Mouse (Mus musculus) lung, adult 2 months (tissue): ENCODE measurements around the gene Adcy5. TPM values are rescaled to one million over a fixed set of nuclear protein-coding genes. Genes with fewer than 3 reads are reported as not detected.

Experiments used
- DNase-seq: peaks from one replicate; pipeline ENCODE4 v3.0.0; 2022
- H3K4me1 ChIP-seq: fragments of 200-500 bp; 2 replicates; pipeline ENCODE4 v1.6.1; 2011; ENCODE audit warnings: low read length; ENCODE audit not compliant: control insufficient read depth, insufficient read depth
- H3K4me3 ChIP-seq: fragments of 200-500 bp; replicated peaks from 2 replicates; pipeline ENCODE3; 2011; ENCODE audit warnings: low read depth, mild to moderate bottlenecking, control low read depth, low read length; ENCODE audit errors: extremely low read depth
- CTCF ChIP-seq: fragments of 200-500 bp; IDR thresholded peaks from 2 replicates; pipeline ENCODE4 v1.5.1; 2011; ENCODE audit warnings: mild to moderate bottlenecking, low read length, control low read depth; ENCODE audit not compliant: insufficient read depth
- POLR2A ChIP-seq: fragments of 200-500 bp; IDR thresholded peaks from 2 replicates; pipeline ENCODE4 v1.6.1; 2011; ENCODE audit warnings: low read depth, mild to moderate bottlenecking, control low read depth, low read length, borderline replicate concordance; ENCODE audit errors: extremely low read depth
- whole genome bisulfite sequencing: fragments of 180-500 bp; shearing (Covaris S2); methylation state at CpG from one replicate; pipeline ENCODE4 v1.1.7; 2018; 5-methylcytosine and 5-hydroxymethylcytosine counted together
- polyA plus RNA-seq: library from polyadenylated mRNA; depleted of rRNA; stranded (reverse); fragments of >200 nt; gene quantifications from 2 replicates; pipeline ENCODE4 v1.2.3, GENCODE M21; 2012

Gene Adcy5
- polyA plus RNA-seq, 1 experiment = 18.3 TPM

DNA sequence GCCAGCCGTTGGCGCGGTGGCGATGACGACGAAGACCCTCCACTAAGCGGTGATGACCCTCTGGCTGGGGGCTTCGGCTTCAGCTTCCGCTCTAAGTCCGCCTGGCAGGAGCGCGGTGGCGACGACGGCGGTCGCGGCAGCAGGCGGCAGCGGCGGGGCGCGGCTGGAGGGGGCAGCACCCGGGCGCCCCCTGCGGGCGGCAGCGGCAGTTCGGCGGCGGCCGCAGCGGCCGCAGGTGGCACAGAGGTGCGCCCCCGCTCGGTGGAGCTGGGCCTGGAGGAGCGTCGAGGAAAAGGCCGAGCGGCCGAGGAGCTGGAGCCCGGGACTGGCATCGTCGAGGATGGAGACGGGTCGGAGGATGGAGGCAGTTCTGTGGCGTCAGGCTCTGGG is 1.6 kb downstream of the Adcy5 start:
- TF ChIP-seq CTCF (no peak), POLR2A (no peak)
- 3% methylated on average over 47 of the region's 48 CpGs for WGBS
- 0 out of 2 replicates have a peak, but pooled peaks cover 4% of the 10 kb centered on the region for H3K4me1 ChIP-seq
- peak; percentile 54 for DNase-seq
- H3K4me3 ChIP-seq = no peak overlapping the region

DNA sequence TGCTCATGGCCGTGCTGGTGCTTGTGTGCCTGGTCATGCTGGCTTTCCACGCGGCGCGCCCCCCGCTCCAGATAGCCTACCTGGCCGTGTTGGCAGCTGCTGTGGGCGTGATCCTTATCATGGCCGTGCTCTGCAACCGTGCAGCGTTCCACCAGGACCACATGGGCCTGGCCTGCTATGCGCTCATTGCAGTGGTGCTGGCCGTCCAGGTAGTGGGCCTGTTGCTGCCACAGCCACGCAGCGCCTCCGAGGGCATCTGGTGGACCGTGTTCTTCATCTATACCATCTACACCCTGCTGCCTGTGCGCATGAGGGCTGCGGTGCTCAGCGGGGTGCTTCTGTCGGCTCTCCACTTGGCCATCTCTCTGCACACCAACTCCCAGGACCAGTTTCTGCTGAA is 2.2 kb downstream of the Adcy5 start:
- 80% methylated on average over 21 of the region's 21 CpGs for WGBS
- Histone ChIP-seq H3K4me1 (0 out of 2 replicates have a peak, but pooled peaks cover 4% of the 10 kb centered on the region), H3K4me3 (no peak overlapping the region)
- TF ChIP-seq POLR2A = no peak
- TF ChIP-seq CTCF = no peak
- DNase-seq = no peak

DNA sequence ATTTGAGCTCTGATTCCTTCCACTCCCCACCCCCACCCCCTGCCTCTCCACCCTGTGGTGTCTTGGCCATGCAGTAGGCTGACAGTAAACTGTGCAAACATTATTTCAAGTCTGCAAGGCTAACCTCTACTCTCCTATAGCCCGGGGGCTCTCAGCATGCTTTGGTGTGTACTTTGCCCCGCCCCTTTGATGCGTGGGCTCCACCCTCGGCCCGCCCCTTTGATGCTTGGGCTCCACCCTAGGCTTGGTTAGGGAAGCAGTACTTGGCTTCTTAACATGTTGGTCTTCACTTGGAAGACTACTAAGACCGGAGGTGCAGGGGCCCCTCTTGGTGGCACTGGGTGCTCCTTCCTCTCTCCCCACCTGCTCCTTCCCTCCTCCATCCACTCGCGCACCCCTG is 4.9 kb downstream of the Adcy5 start:
- Histone ChIP-seq H3K4me3 (no peak overlapping the region), H3K4me1 (0 out of 2 replicates have a peak, but pooled peaks cover 4% of the 10 kb centered on the region)
- WGBS = 59% methylated on average over 8 of the region's 8 CpGs
- no peak for DNase-seq
- TF ChIP-seq POLR2A = no peak
- TF ChIP-seq CTCF = no peak

DNA sequence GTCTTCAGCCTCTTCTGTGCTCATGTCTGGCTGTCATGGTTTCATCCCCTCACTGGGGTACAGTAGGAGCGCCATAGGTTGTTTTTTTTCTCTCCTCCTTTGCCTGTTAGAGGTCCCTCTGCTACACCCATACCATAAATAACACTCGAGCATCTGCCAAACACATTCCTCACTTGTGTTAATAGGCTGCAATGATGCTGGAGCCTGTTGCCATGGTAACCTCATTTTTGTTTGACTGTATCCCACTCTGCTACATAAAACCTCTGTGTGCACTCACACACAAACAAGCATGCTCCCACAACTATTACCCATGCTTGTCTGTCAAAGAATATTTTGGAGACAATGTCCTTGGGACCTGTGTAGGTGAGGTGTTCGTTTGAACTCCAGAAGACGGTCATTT is 5.3 kb downstream of the Adcy5 start:
- H3K4me3 ChIP-seq = no peak overlapping the region
- no peak for DNase-seq
- WGBS = 69% methylated on average over 4 of the region's 4 CpGs
- 0 out of 2 replicates have a peak, but pooled peaks cover 4% of the 10 kb centered on the region for H3K4me1 ChIP-seq
- TF ChIP-seq POLR2A = no peak
- TF ChIP-seq CTCF = no peak

DNA sequence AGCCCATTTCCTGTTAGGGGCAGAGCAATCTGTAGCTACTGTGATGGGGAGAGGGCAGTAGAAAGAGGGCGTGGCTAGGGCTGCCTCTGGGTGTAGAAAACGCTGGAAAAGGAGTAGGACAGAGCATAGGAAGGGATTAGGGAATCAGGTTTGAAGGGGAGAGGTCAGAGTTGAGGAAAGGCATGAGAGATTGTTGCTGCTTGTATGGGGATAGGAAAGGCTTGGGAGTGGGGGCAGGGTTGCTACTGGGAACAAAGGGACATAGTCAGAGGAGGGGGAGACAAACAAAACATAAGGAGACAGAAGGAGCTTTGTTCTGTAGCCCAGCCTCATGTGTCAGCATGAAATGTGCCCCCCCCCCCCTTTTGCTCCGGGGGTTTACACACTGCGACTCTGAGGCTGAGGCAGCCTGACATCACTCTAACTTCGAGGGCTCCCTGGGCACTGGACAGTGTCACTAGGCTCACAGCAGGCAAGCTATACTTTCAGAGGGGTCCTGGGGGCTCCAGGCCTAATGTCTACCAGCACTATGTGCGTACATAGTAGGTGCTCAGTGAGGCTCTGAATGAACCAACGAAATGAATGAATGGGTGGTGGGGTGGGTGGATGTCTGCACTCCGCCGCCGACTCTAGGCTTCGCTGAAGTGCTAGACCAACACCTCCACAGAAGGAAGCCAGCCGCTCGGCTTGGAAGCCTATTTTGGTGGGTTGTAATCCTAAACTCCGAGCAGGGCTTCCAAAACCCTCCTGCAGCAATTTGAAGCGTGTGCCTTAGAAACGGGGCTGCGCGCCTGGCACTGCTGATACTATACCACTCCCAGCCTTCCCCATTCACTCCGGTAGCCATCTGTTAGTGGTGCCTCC is 9.9 kb downstream of the Adcy5 start:
- TF ChIP-seq POLR2A (no peak), CTCF (no peak)

DNA sequence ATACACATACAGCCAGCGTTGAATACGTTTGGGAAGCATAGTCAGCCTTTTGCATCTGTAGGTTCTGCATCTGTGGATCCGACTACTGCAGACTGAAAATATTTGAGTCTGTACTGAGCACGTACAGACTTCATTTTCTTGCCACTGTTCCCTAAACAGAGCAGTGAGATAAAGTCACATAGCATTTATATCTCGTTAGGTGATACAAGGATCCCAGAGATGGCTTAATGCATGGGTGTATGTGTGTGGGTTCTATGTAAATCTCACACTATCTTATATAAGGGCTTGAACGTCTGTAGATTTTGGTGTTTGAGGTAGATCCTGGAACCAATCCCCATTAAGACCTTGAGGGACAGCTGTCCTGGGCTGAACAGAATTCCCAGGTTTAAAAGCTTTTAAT is 10.7 kb downstream of the Adcy5 start:
- 82% methylated on average over 6 of the region's 6 CpGs for WGBS
- Histone ChIP-seq H3K4me3 (no peak overlapping the region), H3K4me1 (no peaks in the 10 kb centered on the region)
- DNase-seq = no peak
- TF ChIP-seq POLR2A (no peak), CTCF (no peak)

More for the DNA sequence above, 9.9 kb downstream of the Adcy5 start:
- 54% methylated on average over 19 of the region's 19 CpGs for WGBS
- DNase-seq = no peak
- Histone ChIP-seq H3K4me1 (no peaks in the 10 kb centered on the region), H3K4me3 (no peak overlapping the region)

DNA sequence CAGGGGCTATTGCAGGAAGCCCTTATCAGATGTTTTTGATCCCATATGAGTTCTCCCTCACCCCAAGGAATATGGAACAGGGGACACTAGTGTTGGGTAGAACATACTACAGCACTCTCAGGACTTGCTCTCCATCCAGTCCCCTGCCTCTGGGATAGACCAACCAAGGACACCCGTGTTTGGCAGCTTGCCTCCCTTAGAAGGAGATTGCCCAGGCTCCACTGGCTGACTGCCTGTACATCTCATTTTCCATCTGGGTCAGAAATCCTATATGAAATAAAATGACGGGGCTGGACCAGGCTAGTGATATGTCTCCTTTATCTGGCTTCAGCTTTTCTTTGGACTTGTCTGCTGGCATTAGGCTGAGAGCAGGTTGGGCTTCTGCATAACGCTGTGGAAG is 11.1 kb downstream of the Adcy5 start:
- TF ChIP-seq CTCF (no peak), POLR2A (no peak)
- DNase-seq = no peak
- Histone ChIP-seq H3K4me1 (no peaks in the 10 kb centered on the region), H3K4me3 (no peak overlapping the region)
- WGBS = 70% methylated on average over 3 of the region's 3 CpGs

DNA sequence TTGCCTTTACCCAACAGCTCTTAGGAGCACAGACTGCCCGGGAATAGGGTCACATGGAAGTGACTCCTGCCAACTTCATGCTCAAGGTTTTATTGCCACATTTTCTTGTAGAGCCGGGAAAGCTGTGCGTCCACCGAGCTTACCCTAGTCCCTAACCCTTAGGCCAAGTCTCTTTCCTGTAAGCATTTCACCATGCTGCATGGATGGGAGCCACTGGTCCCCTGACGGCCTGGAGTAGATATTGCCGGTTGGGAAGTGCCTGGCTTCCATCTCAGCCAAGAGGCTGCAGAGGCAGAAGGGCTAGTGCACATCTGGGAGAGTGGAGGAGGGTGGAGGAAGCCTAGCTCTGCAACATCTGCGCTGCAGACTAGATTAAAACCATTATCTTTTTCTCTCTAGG is 14.8 kb downstream of the Adcy5 start:
- no peaks in the 10 kb centered on the region for H3K4me1 ChIP-seq
- no peak overlapping the region for H3K4me3 ChIP-seq
- DNase-seq = no peak
- WGBS = 62% methylated on average over 7 of the region's 7 CpGs
- TF ChIP-seq CTCF = no peak
- no peak for TF ChIP-seq POLR2A

DNA sequence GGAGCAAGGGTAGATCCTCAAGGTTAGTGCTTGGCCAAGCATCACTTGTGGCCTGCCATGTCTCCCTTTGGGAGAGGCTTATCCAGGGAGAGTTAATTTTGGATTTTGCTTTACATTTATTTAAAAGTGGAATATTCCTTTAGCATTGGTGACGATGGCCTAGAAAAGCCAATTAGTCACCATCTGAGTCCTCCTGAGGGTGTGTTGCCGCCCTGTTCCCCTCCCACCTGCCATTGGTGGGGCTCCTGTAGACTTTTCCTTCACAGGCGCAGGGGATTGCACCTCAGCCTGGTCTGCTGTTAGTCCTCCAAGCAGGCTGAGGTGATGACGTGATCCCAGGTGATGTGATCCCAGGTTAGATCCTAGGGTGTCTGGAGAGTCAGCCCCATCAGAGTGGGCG is 17.5 kb downstream of the Adcy5 start:
- TF ChIP-seq CTCF = no peak
- Histone ChIP-seq H3K4me1 (no peaks in the 10 kb centered on the region), H3K4me3 (no peak overlapping the region)
- DNase-seq = no peak
- 89% methylated on average over 5 of the region's 5 CpGs for WGBS

DNA sequence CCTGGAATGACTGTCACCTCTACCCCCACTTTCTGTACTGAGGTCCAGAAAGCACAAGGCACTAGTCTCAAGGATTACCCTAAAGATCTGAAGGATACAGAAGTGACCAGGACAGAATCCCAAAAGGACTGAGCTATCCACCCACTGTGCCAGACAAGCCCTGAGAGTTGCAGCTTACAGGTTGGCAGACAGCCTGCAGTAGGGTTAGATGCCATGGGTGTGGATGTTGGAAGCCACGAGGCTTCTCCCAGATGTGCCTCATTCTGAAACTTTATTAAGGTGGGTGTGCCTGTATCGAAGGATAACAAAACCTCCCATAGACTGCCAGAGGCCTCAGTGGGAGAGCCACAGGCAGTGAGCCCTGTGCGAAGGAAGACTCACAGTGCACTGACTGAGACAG is 23.8 kb downstream of the Adcy5 start:
- TF ChIP-seq CTCF (no peak), POLR2A (no peak)
- 71% methylated on average over 3 of the region's 3 CpGs for WGBS
- no peak overlapping the region for H3K4me3 ChIP-seq
- DNase-seq = no peak
- H3K4me1 ChIP-seq = no peaks in the 10 kb centered on the region

DNA sequence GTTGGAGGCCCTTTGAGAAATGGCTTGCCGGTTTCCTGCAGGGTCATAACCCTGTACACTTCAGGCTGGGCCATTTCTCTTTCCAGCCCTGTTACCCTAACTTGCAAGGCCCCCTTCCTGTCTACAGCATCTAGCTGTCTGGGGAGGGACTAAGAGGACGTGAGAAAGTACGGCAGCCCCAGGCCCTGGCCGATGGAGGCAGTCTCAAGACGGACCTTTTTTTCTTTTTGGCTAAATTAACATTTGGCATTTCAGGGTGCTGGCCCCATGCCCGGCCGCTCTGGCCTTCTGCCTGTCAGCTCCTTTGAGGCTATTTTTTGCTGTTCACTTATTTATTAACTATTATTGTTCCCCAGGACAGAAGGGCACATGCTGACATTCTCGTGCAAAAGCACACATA is 24.4 kb downstream of the Adcy5 start:
- Histone ChIP-seq H3K4me3 (no peak overlapping the region), H3K4me1 (no peaks in the 10 kb centered on the region)
- WGBS = 39% methylated on average over 8 of the region's 8 CpGs
- peak; percentile 16 for DNase-seq
- no peak for TF ChIP-seq CTCF
- TF ChIP-seq POLR2A = no peak
